In genomic region chr2:165321381-165321888, GRCm38 (mm10) we compare ENCODE assay signal across 9 mouse cellular contexts. TPM values are rescaled to one million over a fixed set of nuclear protein-coding genes. Genes with fewer than 3 reads are reported as not detected.
A peak's percentile ranks its signal among the peaks of the same experiment; 100 is the strongest.
DNase-seq lines count a peak whose midpoint lies in the region; ATAC-seq lines count a peak whose summit lies in the region.
"Had no signal": no experiment of that assay in that cellular context is flagged by ENCODE, and none has a peak within 500 bp of the region (broad histone marks: within the 10 kb centered on the region; RNA-seq: fewer than 3 reads in every experiment).

No protein-coding gene starts in this region.

- no peaks in the 10 kb centered on the region for H3K9me3 ChIP-seq in hindbrain, embryonic 13.5 days

- peak overlapping the region; percentile 15; the same call in 1 of the 2 replicates for H3K4me2 ChIP-seq in hindbrain, embryonic 13.5 days

- H3K27ac ChIP-seq in hindbrain, embryonic 13.5 days, result peak overlapping the region; percentile 60; the same call in 1 of the 2 replicates

- no peak overlapping the region for H3K4me3 ChIP-seq in hindbrain, embryonic 13.5 days
- H3K4me3 ChIP-seq: erythroblast, embryonic 14.5 days had no signal

- no peaks in the 10 kb centered on the region for H3K36me3 ChIP-seq in hindbrain, embryonic 13.5 days

- peak overlapping the region; percentile 39 for H3K9ac ChIP-seq in hindbrain, embryonic 13.5 days

- WGBS in hindbrain, embryonic 13.5 days, result 41% methylated on average over 8 of the region's 8 CpGs

- peaks cover 86% of the 10 kb centered on the region for H3K4me1 ChIP-seq in hindbrain, embryonic 13.5 days (replicated peaks)

- H3K27me3 ChIP-seq in hindbrain, embryonic 13.5 days, result no peaks in the 10 kb centered on the region

- ATAC-seq in hindbrain, embryonic 13.5 days (ENCODE audit: low FRiP score), result no peak

- DNase-seq in adrenal gland, postnatal 10 days, result peak; percentile 48
- DNase-seq in adrenal gland, adult (ENCODE audit: inconsistent age in 2 of 2, low spot score in 1 of 2), result no peak
- DNase-seq in spleen, postnatal 36 days (ENCODE audit: low spot score in 2 of 2), result peak; percentile 32 to 35
- DNase-seq in spleen, postnatal 14 days (ENCODE audit: low spot score in 2 of 2), result no peak
- DNase-seq in lung, postnatal 25 days (ENCODE audit: low spot score), result peak; percentile 43
- peak; percentile 16 to 26 for DNase-seq in thymus, postnatal 36 days
- DNase-seq in testis, postnatal 10 days (ENCODE audit: low spot score), result no peak

RNA-seq across cellular contexts. Expression of gene Elmo2, which starts 4.8 kb away (rescaled TPM):
- total RNA-seq in adrenal gland, postnatal 10 days (2021), result 10 to 100 TPM; 27.0 to 34.7 TPM
- polyA plus RNA-seq in hindbrain, embryonic 13.5 days (2015; fragmentation: Nextera tagmentation; extraction: Ambion mirVana), result 90.8 and 91.6 TPM in 2 replicates

RNA-seq across cellular contexts. Expression of gene Slc35c2, which starts 33.8 kb away (rescaled TPM):
- total RNA-seq in adrenal gland, postnatal 10 days (2021), result 10 to 100 TPM; 33.0 to 34.1 TPM
- 61.5 and 68.1 TPM in 2 replicates for polyA plus RNA-seq in hindbrain, embryonic 13.5 days (2015; fragmentation: Nextera tagmentation; extraction: Ambion mirVana)

RNA-seq across cellular contexts. Expression of gene Zfp663, which starts 47.1 kb away (rescaled TPM):
- not detected for total RNA-seq in adrenal gland, postnatal 10 days (2021)
- polyA plus RNA-seq in hindbrain, embryonic 13.5 days (2015; fragmentation: Nextera tagmentation; extraction: Ambion mirVana), result 8.1 and 9.3 TPM in 2 replicates
- polyA plus RNA-seq: erythroblast, embryonic 14.5 days had no signal

Comparison
In these comparisons a context has a peak if more than half of its experiments do, and no peak if none do; other contexts are left out.
1. DNase-seq: peak in adrenal gland, postnatal 10 days (single experiment), spleen, postnatal 36 days (2 of 2), lung, postnatal 25 days (single experiment) and thymus, postnatal 36 days (2 of 2); none in adrenal gland, adult (0 of 2), spleen, postnatal 14 days (0 of 2) and testis, postnatal 10 days (single experiment).